Mouse (Mus musculus): ENCODE results near the gene Coro1b. TPM values are rescaled to one million over a fixed set of nuclear protein-coding genes. Genes with fewer than 3 reads are reported as not detected.

The Coro1b gene
- polyA plus RNA-seq, 1 experiment from 2014 or later, result 164 TPM

DNA sequence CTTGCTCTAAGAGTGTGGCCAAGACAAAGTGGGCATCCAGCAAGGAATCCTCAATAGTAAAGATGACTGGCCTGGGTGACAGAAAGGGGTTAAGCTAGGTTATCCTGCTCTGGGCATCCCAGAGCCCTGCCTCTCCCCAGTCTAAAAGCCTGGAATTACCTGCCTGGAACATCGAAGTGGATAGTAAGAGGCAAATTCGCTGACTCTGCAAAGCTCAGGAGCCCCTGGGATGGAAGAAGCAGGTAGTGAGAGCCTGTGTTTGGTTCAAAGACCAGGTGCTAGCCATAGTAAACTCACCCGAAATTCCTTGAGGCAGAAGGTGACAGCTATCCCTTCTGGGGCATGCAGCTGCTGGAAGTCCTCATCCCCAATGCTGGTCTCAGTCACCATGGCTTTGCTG lies 48.8 kb downstream of the Coro1b start:
- no peaks in the 10 kb centered on the region for H3K27me3 ChIP-seq (ENCODE audit: insufficient read depth, low read length)
- peaks cover 19% of the 10 kb centered on the region for H3K4me1 ChIP-seq (replicated peaks; ENCODE audit: insufficient read depth, low read length)
- no peak overlapping the region for H3K27ac ChIP-seq
- H3K9ac ChIP-seq (ENCODE audit: low read depth, low read length), result no peak overlapping the region
- H3K9me3 ChIP-seq (replicated peaks; ENCODE audit: low read length), result no peaks in the 10 kb centered on the region
- no peak for ATAC-seq (replicated peaks; ENCODE audit: low FRiP score, low read depth)
- H3K4me3 ChIP-seq (replicated peaks; ENCODE audit: low read depth, low read length), result no peak overlapping the region
- no peak for DNase-seq (ENCODE audit: low spot score)
- WGBS, result 59% methylated on average over 3 of the region's 3 CpGs
- H3K36me3 ChIP-seq (ENCODE audit: insufficient read depth, low read length), result peaks cover 32% of the 10 kb centered on the region
- TF ChIP-seq CTCF (IDR thresholded peaks at IDR 0.05; ENCODE audit: low read depth), result no peak
- H3K4me2 ChIP-seq (ENCODE audit: low read length), result no peak overlapping the region

GRCm38 (mm10) chr19:4201291-4201909 lies 53.0 kb downstream of the Coro1b start, which contains the start of gene Rad9a:
Rad9a (minus strand) TSS chr19:4201662.
- under 1% methylated on average over 34 of the region's 34 CpGs for WGBS
- Histone ChIP-seq H3K27me3 (ENCODE audit: insufficient read depth, low read length) (no peaks in the 10 kb centered on the region), H3K4me1 (replicated peaks; ENCODE audit: insufficient read depth, low read length) (peaks cover 13% of the 10 kb centered on the region), H3K9ac (ENCODE audit: low read depth, low read length) (peak within 1 kb of the TSS; percentile 62), H3K9me3 (replicated peaks; ENCODE audit: low read length) (no peaks in the 10 kb centered on the region), H3K4me2 (ENCODE audit: low read length) (peak within 1 kb of the TSS; percentile 87), H3K4me3 (replicated peaks; ENCODE audit: low read depth, low read length) (peak within 1 kb of the TSS; percentile 53), H3K27ac (peak within 1 kb of the TSS; percentile 55), H3K36me3 (ENCODE audit: insufficient read depth, low read length) (peaks cover 11% of the 10 kb centered on the region; the same call in 1 of the 2 replicates)
- TF ChIP-seq CTCF (IDR thresholded peaks at IDR 0.05; ENCODE audit: low read depth), result no peak
- ATAC-seq (replicated peaks; ENCODE audit: low FRiP score, low read depth), result peak; percentile 82
- DNase-seq (ENCODE audit: low spot score), result peak; percentile 99

- H3K27ac ChIP-seq, result no peak overlapping the region
- 42% methylated on average over 7 of the region's 7 CpGs for WGBS
Observed at GRCm38 (mm10) chr19:4202149-4202548, 53.7 kb downstream of the Coro1b start.

GRCm38 (mm10) chr19:4203148-4203547 lies 54.7 kb downstream of the Coro1b start:
- no peak for DNase-seq (ENCODE audit: low spot score)

More at GRCm38 (mm10) chr19:4202149-4202548, 53.7 kb downstream of the Coro1b start:
- peak overlapping the region; percentile 62 for H3K9ac ChIP-seq (ENCODE audit: low read depth, low read length)
- H3K4me1 ChIP-seq (replicated peaks; ENCODE audit: insufficient read depth, low read length), result peaks cover 9% of the 10 kb centered on the region
- H3K4me3 ChIP-seq (replicated peaks; ENCODE audit: low read depth, low read length), result peak overlapping the region; percentile 53
- no peak for ATAC-seq (replicated peaks; ENCODE audit: low FRiP score, low read depth)
- H3K27me3 ChIP-seq (ENCODE audit: insufficient read depth, low read length), result no peaks in the 10 kb centered on the region
- TF ChIP-seq CTCF (IDR thresholded peaks at IDR 0.05; ENCODE audit: low read depth), result no peak
- no peak for DNase-seq (ENCODE audit: low spot score)
- H3K36me3 ChIP-seq (ENCODE audit: insufficient read depth, low read length), result peaks cover 6% of the 10 kb centered on the region; the same call in 1 of the 2 replicates
- H3K9me3 ChIP-seq (replicated peaks; ENCODE audit: low read length), result no peaks in the 10 kb centered on the region
- H3K4me2 ChIP-seq (ENCODE audit: low read length), result peak overlapping the region; percentile 87

More at GRCm38 (mm10) chr19:4203148-4203547, 54.7 kb downstream of the Coro1b start:
- Histone ChIP-seq H3K36me3 (ENCODE audit: insufficient read depth, low read length) (peaks cover 6% of the 10 kb centered on the region; the same call in 1 of the 2 replicates), H3K4me3 (replicated peaks; ENCODE audit: low read depth, low read length) (no peak overlapping the region), H3K4me2 (ENCODE audit: low read length) (no peak overlapping the region), H3K27ac (no peak overlapping the region), H3K9ac (ENCODE audit: low read depth, low read length) (no peak overlapping the region), H3K27me3 (ENCODE audit: insufficient read depth, low read length) (no peaks in the 10 kb centered on the region), H3K4me1 (replicated peaks; ENCODE audit: insufficient read depth, low read length) (peaks cover 9% of the 10 kb centered on the region), H3K9me3 (replicated peaks; ENCODE audit: low read length) (no peaks in the 10 kb centered on the region)
- TF ChIP-seq CTCF (IDR thresholded peaks at IDR 0.05; ENCODE audit: low read depth), result peak; percentile 32
- ATAC-seq (replicated peaks; ENCODE audit: low FRiP score, low read depth), result no peak
- 60% methylated on average over 3 of the region's 3 CpGs for WGBS

Other genes with a start within 250 kb of the Coro1b start
- gene Tcirg1, start 241.5 kb upstream of the Coro1b start, polyA plus RNA-seq (2015; fragmentation: Nextera tagmentation; extraction: Ambion mirVana), result 31.4 and 33.0 TPM in 2 replicates
- gene Ndufs8, start 235.8 kb upstream of the Coro1b start, polyA plus RNA-seq (2015; fragmentation: Nextera tagmentation; extraction: Ambion mirVana), result 417 and 423 TPM in 2 replicates
- 3.8 and 3.9 TPM in 2 replicates for gene Aldh3b1, start 218.8 kb upstream of the Coro1b start, polyA plus RNA-seq (2015; fragmentation: Nextera tagmentation; extraction: Ambion mirVana)
- 24.2 and 25.5 TPM in 2 replicates for gene Unc93b1, start 213.4 kb upstream of the Coro1b start, polyA plus RNA-seq (2015; fragmentation: Nextera tagmentation; extraction: Ambion mirVana)
- gene Aldh3b3, start 190.0 kb upstream of the Coro1b start, polyA plus RNA-seq (2015; fragmentation: Nextera tagmentation; extraction: Ambion mirVana), result 0.07 TPM in 1 of 2 replicates, not detected in the other
- gene Aldh3b2, start 176.3 kb upstream of the Coro1b start, polyA plus RNA-seq (2015; fragmentation: Nextera tagmentation; extraction: Ambion mirVana), result 4.2 and 5.8 TPM in 2 replicates
- gene Acy3, start 162.0 kb upstream of the Coro1b start, polyA plus RNA-seq (2015; fragmentation: Nextera tagmentation; extraction: Ambion mirVana), result 83.9 and 92.6 TPM in 2 replicates
- gene Tbx10, start 155.9 kb upstream of the Coro1b start, polyA plus RNA-seq (2015; fragmentation: Nextera tagmentation; extraction: Ambion mirVana), result 2.4 and 2.8 TPM in 2 replicates
- gene Nudt8, start 148.0 kb upstream of the Coro1b start, polyA plus RNA-seq (2015; fragmentation: Nextera tagmentation; extraction: Ambion mirVana), result 52.2 and 54.1 TPM in 2 replicates
- gene Gm49405, start 148.0 kb upstream of the Coro1b start, polyA plus RNA-seq (2015; fragmentation: Nextera tagmentation; extraction: Ambion mirVana), result 1.3 and 1.7 TPM in 2 replicates
- gene Doc2g, start 145.3 kb upstream of the Coro1b start, polyA plus RNA-seq (2015; fragmentation: Nextera tagmentation; extraction: Ambion mirVana), result 2.6 and 2.8 TPM in 2 replicates
- gene Ndufv1, start 135.8 kb upstream of the Coro1b start, polyA plus RNA-seq (2015; fragmentation: Nextera tagmentation; extraction: Ambion mirVana), result 294 and 318 TPM in 2 replicates
- gene Gstp1, start 110.6 kb upstream of the Coro1b start, polyA plus RNA-seq (2015; fragmentation: Nextera tagmentation; extraction: Ambion mirVana), result 441 and 464 TPM in 2 replicates
- 3.1 and 4.4 TPM in 2 replicates for gene Gstp2, start 102.6 kb upstream of the Coro1b start, polyA plus RNA-seq (2015; fragmentation: Nextera tagmentation; extraction: Ambion mirVana)
- gene Gstp3, start 89.0 kb upstream of the Coro1b start, polyA plus RNA-seq (2015; fragmentation: Nextera tagmentation; extraction: Ambion mirVana), result not detected in 2 replicates
- 2.2 and 2.4 TPM in 2 replicates for gene Cabp2, start 67.0 kb upstream of the Coro1b start, polyA plus RNA-seq (2015; fragmentation: Nextera tagmentation; extraction: Ambion mirVana)
- gene Cdk2ap2, start 51.4 kb upstream of the Coro1b start, polyA plus RNA-seq (2015; fragmentation: Nextera tagmentation; extraction: Ambion mirVana), result 107 TPM in 2 replicates
- 12.2 and 13.9 TPM in 2 replicates for gene Pitpnm1, start 48.6 kb upstream of the Coro1b start, polyA plus RNA-seq (2015; fragmentation: Nextera tagmentation; extraction: Ambion mirVana)
- gene Aip, start 22.8 kb upstream of the Coro1b start, polyA plus RNA-seq (2015; fragmentation: Nextera tagmentation; extraction: Ambion mirVana), result 83.2 and 84.2 TPM in 2 replicates
- 0.03 TPM in 1 of 2 replicates, not detected in the other for gene Gpr152, start 8.8 kb upstream of the Coro1b start, polyA plus RNA-seq (2015; fragmentation: Nextera tagmentation; extraction: Ambion mirVana)
- 0.08 and 0.13 TPM in 2 replicates for gene Cabp4, start 4.6 kb upstream of the Coro1b start, polyA plus RNA-seq (2015; fragmentation: Nextera tagmentation; extraction: Ambion mirVana)
- gene Ptprcap, start 5.0 kb downstream of the Coro1b start, polyA plus RNA-seq (2015; fragmentation: Nextera tagmentation; extraction: Ambion mirVana), result 0.82 and 0.91 TPM in 2 replicates
- 42.4 and 49.0 TPM in 2 replicates for gene Rps6kb2, start 14.7 kb downstream of the Coro1b start, polyA plus RNA-seq (2015; fragmentation: Nextera tagmentation; extraction: Ambion mirVana)
- 2.7 and 3.3 TPM in 2 replicates for gene Carns1, start 26.9 kb downstream of the Coro1b start, polyA plus RNA-seq (2015; fragmentation: Nextera tagmentation; extraction: Ambion mirVana)
- 3.5 and 3.9 TPM in 2 replicates for gene Tbc1d10c, start 42.7 kb downstream of the Coro1b start, polyA plus RNA-seq (2015; fragmentation: Nextera tagmentation; extraction: Ambion mirVana)
- gene Ppp1ca, start 43.4 kb downstream of the Coro1b start, polyA plus RNA-seq (2015; fragmentation: Nextera tagmentation; extraction: Ambion mirVana), result 804 and 864 TPM in 2 replicates
- gene Rad9a, start 53.0 kb downstream of the Coro1b start, polyA plus RNA-seq (2015; fragmentation: Nextera tagmentation; extraction: Ambion mirVana), result 22.8 and 25.7 TPM in 2 replicates
- 6.5 and 6.7 TPM in 2 replicates for gene Clcf1, start 65.6 kb downstream of the Coro1b start, polyA plus RNA-seq (2015; fragmentation: Nextera tagmentation; extraction: Ambion mirVana)
- not detected in 2 replicates for gene AC109138.7, start 65.7 kb downstream of the Coro1b start, polyA plus RNA-seq (2015; fragmentation: Nextera tagmentation; extraction: Ambion mirVana)
- 40.9 and 43.6 TPM in 2 replicates for gene Pold4, start 83.3 kb downstream of the Coro1b start, polyA plus RNA-seq (2015; fragmentation: Nextera tagmentation; extraction: Ambion mirVana)
- gene Ssh3, start 120.6 kb downstream of the Coro1b start, polyA plus RNA-seq (2015; fragmentation: Nextera tagmentation; extraction: Ambion mirVana), result 15.6 and 18.8 TPM in 2 replicates
- 3.9 and 5.4 TPM in 2 replicates for gene Ankrd13d, start 134.5 kb downstream of the Coro1b start, polyA plus RNA-seq (2015; fragmentation: Nextera tagmentation; extraction: Ambion mirVana)
- 12.8 and 14.4 TPM in 2 replicates for gene Grk2, start 157.6 kb downstream of the Coro1b start, polyA plus RNA-seq (2015; fragmentation: Nextera tagmentation; extraction: Ambion mirVana)
- gene Kdm2a, start 249.7 kb downstream of the Coro1b start, polyA plus RNA-seq (2015; fragmentation: Nextera tagmentation; extraction: Ambion mirVana), result 30.0 and 32.8 TPM in 2 replicates